Mouse (Mus musculus): Measurements from ENCODE around the gene Rsph3a. TPM values are rescaled to one million over a fixed set of nuclear protein-coding genes. Genes with fewer than 3 reads are reported as not detected.
"Not testable (repeated sequence)": the region's sequence is repeated elsewhere in the genome, so short reads cannot be mapped to it uniquely, and the experiment has no call there.

The Rsph3a gene
- polyA plus RNA-seq, 1 experiment from 2014 or later, result 54.6 TPM

GRCm38 (mm10) chr17:7929279-7929678, 16.1 kb upstream of the Rsph3a start:
- ATAC-seq (ENCODE audit: extremely low read depth, insufficient number of reproducible peaks, low FRiP score, low TSS enrichment), result no peak
- H3K9ac ChIP-seq, result no peak overlapping the region
- H3K9me3 ChIP-seq, result no peaks in the 10 kb centered on the region
- peaks cover 11% of the 10 kb centered on the region for H3K4me1 ChIP-seq
- H3K4me3 ChIP-seq, result no peak overlapping the region
- 28% methylated on average over 8 of the region's 8 CpGs for WGBS
- H3K27ac ChIP-seq (replicated peaks), result no peak overlapping the region
- H3K4me2 ChIP-seq, result no peak overlapping the region
- peaks cover 43% of the 10 kb centered on the region for H3K27me3 ChIP-seq (replicated peaks)
- H3K36me3 ChIP-seq, result no peaks in the 10 kb centered on the region

GRCm38 (mm10) chr17:7931096-7931990, 14.1 kb upstream of the Rsph3a start:
- no peak for ATAC-seq (ENCODE audit: extremely low read depth, insufficient number of reproducible peaks, low FRiP score, low TSS enrichment)
- no peak overlapping the region for H3K4me2 ChIP-seq
- no peak overlapping the region for H3K27ac ChIP-seq (replicated peaks)
- H3K36me3 ChIP-seq, result no peaks in the 10 kb centered on the region
- H3K4me3 ChIP-seq, result no peak overlapping the region
- H3K4me1 ChIP-seq, result peaks cover 4% of the 10 kb centered on the region; the same call in 1 of the 2 replicates
- no peaks in the 10 kb centered on the region for H3K9me3 ChIP-seq
- 74% methylated on average over 13 of the region's 13 CpGs for WGBS
- H3K27me3 ChIP-seq (replicated peaks), result peaks cover 31% of the 10 kb centered on the region
- H3K9ac ChIP-seq, result no peak overlapping the region

GRCm38 (mm10) chr17:7932121-7932520, 13.3 kb upstream of the Rsph3a start:
- H3K4me3 ChIP-seq; H3K27ac ChIP-seq (replicated peaks); H3K4me1 ChIP-seq; H3K36me3 ChIP-seq; H3K4me2 ChIP-seq; H3K9me3 ChIP-seq; ATAC-seq (ENCODE audit: extremely low read depth, insufficient number of reproducible peaks, low FRiP score, low TSS enrichment); H3K9ac ChIP-seq: not testable (repeated sequence)
- peaks cover 27% of the 10 kb centered on the region for H3K27me3 ChIP-seq (replicated peaks)
- WGBS, result 74% methylated on average over 7 of the region's 8 CpGs

GRCm38 (mm10) chr17:7939640-7940039, 5.8 kb upstream of the Rsph3a start:
- Histone ChIP-seq H3K9ac (no peak overlapping the region), H3K36me3 (no peaks in the 10 kb centered on the region), H3K4me2 (no peak overlapping the region), H3K4me1 (peaks cover under 1% of the 10 kb centered on the region; the same call in 1 of the 2 replicates), H3K27ac (replicated peaks) (no peak overlapping the region), H3K4me3 (no peak overlapping the region), H3K9me3 (no peaks in the 10 kb centered on the region), H3K27me3 (replicated peaks) (no peaks in the 10 kb centered on the region)
- no peak for ATAC-seq (ENCODE audit: extremely low read depth, insufficient number of reproducible peaks, low FRiP score, low TSS enrichment)
- WGBS, result 52% methylated on average over 8 of the region's 8 CpGs

- peak overlapping the region; percentile 62 for H3K4me3 ChIP-seq
- H3K4me2 ChIP-seq, result peak overlapping the region; percentile 70
- H3K36me3 ChIP-seq; H3K4me1 ChIP-seq; H3K27me3 ChIP-seq (replicated peaks); H3K9me3 ChIP-seq: not testable (repeated sequence)
- peak overlapping the region; percentile 74 for H3K9ac ChIP-seq
- peak overlapping the region; percentile 97; the same call in 1 of the 2 replicates for H3K27ac ChIP-seq (replicated peaks)
- ATAC-seq (ENCODE audit: extremely low read depth, insufficient number of reproducible peaks, low FRiP score, low TSS enrichment), result 0 out of 2 replicates have a peak, but pooled peaks have one; percentile 23
- under 1% methylated on average over 18 of the region's 27 CpGs for WGBS
Observed at GRCm38 (mm10) chr17:7946053-7946627, 726 bp downstream of the Rsph3a start.

- not testable (repeated sequence) for H3K4me1 ChIP-seq; H3K4me3 ChIP-seq; H3K27me3 ChIP-seq (replicated peaks); H3K27ac ChIP-seq (replicated peaks); H3K9ac ChIP-seq; ATAC-seq (ENCODE audit: extremely low read depth, insufficient number of reproducible peaks, low FRiP score, low TSS enrichment); H3K4me2 ChIP-seq; H3K9me3 ChIP-seq
- H3K36me3 ChIP-seq, result peaks cover 15% of the 10 kb centered on the region
- WGBS, result no CpG with 5 or more reads among the region's 4 CpGs
Observed at GRCm38 (mm10) chr17:7951333-7951732, 5.9 kb downstream of the Rsph3a start.

GRCm38 (mm10) chr17:7957242-7957641, 11.8 kb downstream of the Rsph3a start:
- not testable (repeated sequence) for ATAC-seq (ENCODE audit: extremely low read depth, insufficient number of reproducible peaks, low FRiP score, low TSS enrichment); H3K9me3 ChIP-seq; H3K4me2 ChIP-seq; H3K27ac ChIP-seq (replicated peaks); H3K4me1 ChIP-seq; H3K9ac ChIP-seq; H3K4me3 ChIP-seq; H3K27me3 ChIP-seq (replicated peaks)
- WGBS, result 93% methylated on average over 9 of the region's 9 CpGs
- peaks cover 13% of the 10 kb centered on the region for H3K36me3 ChIP-seq

GRCm38 (mm10) chr17:7963333-7963732, 17.9 kb downstream of the Rsph3a start:
- ATAC-seq (ENCODE audit: extremely low read depth, insufficient number of reproducible peaks, low FRiP score, low TSS enrichment); H3K27me3 ChIP-seq (replicated peaks); H3K27ac ChIP-seq (replicated peaks); H3K9ac ChIP-seq; H3K9me3 ChIP-seq; H3K4me2 ChIP-seq; H3K4me3 ChIP-seq; H3K36me3 ChIP-seq; H3K4me1 ChIP-seq: not testable (repeated sequence)
- 49% methylated on average over 4 of the region's 4 CpGs for WGBS

GRCm38 (mm10) chr17:7964398-7964797, 19.0 kb downstream of the Rsph3a start:
- H3K36me3 ChIP-seq; ATAC-seq (ENCODE audit: extremely low read depth, insufficient number of reproducible peaks, low FRiP score, low TSS enrichment); H3K4me2 ChIP-seq; H3K9ac ChIP-seq; H3K27ac ChIP-seq (replicated peaks); H3K4me3 ChIP-seq; H3K27me3 ChIP-seq (replicated peaks); H3K9me3 ChIP-seq; H3K4me1 ChIP-seq: not testable (repeated sequence)
- WGBS, result 87% methylated on average over 2 of the region's 2 CpGs

GRCm38 (mm10) chr17:7968490-7968889, 23.1 kb downstream of the Rsph3a start:
- WGBS, result 87% methylated on average over 4 of the region's 5 CpGs
- H3K27me3 ChIP-seq (replicated peaks); H3K9ac ChIP-seq; H3K9me3 ChIP-seq; H3K4me2 ChIP-seq; H3K4me1 ChIP-seq; H3K4me3 ChIP-seq; H3K36me3 ChIP-seq; ATAC-seq (ENCODE audit: extremely low read depth, insufficient number of reproducible peaks, low FRiP score, low TSS enrichment); H3K27ac ChIP-seq (replicated peaks): not testable (repeated sequence)

- not testable (repeated sequence) for H3K4me2 ChIP-seq; ATAC-seq (ENCODE audit: extremely low read depth, insufficient number of reproducible peaks, low FRiP score, low TSS enrichment); H3K9ac ChIP-seq; H3K36me3 ChIP-seq; H3K9me3 ChIP-seq; H3K27ac ChIP-seq (replicated peaks); H3K4me3 ChIP-seq; H3K4me1 ChIP-seq; H3K27me3 ChIP-seq (replicated peaks)
- WGBS, result 42% methylated on average over 2 of the region's 6 CpGs
Observed at GRCm38 (mm10) chr17:7969782-7970181, 24.4 kb downstream of the Rsph3a start.

GRCm38 (mm10) chr17:7983484-7983883, 38.1 kb downstream of the Rsph3a start:
- H3K27ac ChIP-seq (replicated peaks); H3K4me3 ChIP-seq; H3K4me2 ChIP-seq; H3K36me3 ChIP-seq; ATAC-seq (ENCODE audit: extremely low read depth, insufficient number of reproducible peaks, low FRiP score, low TSS enrichment); H3K4me1 ChIP-seq; H3K9me3 ChIP-seq; H3K27me3 ChIP-seq (replicated peaks); H3K9ac ChIP-seq: not testable (repeated sequence)
- 85% methylated on average over 1 of the region's 2 CpGs for WGBS

Measured in heart, embryonic 13.5 days (tissue).